ENCODE assay signal across 24 mouse cellular contexts in the genomic region with DNA sequence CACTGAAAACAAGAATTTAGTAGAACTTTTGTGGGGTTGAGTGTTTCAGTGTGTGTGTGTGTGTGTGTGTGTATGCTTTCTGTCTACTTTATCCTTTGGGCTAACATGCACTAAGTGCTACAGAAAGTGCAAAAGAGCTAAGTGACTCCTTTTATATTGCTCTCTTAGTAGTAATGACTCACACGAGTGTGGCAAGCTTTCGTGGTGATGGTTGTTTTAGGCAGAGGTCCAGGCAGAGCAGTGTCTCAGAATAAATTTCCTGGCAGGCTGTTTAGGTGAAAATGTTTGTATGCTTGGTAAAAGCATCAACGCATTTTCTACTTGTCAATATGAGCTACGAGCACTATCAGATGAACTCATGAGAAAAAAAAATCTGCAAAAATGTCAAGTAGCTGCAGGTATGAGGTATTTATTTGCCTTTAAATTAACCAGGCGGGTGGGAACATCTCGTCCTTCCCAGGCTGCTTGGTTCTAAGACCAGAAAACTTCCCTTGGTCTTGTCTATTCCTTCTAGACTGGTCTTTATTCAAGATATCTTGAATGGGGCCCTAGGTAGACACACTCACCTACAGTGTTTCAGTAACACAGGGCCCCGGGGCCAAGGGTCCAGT.
DNase-seq lines count a peak whose midpoint lies in the region; ATAC-seq and TF ChIP-seq lines count a peak whose summit lies in the region.
"Had no signal": no experiment of that assay in that cellular context is flagged by ENCODE, and none has a peak within 500 bp of the region (broad histone marks: within the 10 kb centered on the region; RNA-seq: fewer than 3 reads in every experiment).

No protein-coding gene starts in this region.

- no peaks in the 10 kb centered on the region for H3K79me2 ChIP-seq in C2C12 (ENCODE audit: control insufficient read depth, insufficient read depth)

- H3ac ChIP-seq in C2C12 (ENCODE audit: control insufficient read depth, insufficient read length, low read depth) = no peak overlapping the region

- intact Hi-C loops in gastrocnemius, adult 2 months (cut with DNase I) = loop anchor here (5.0 kb wide), 1 partner anchor 33 kb away; no protein-coding TSS in a partner anchor

- TF ChIP-seq EP300 in lung, postnatal 0 days (IDR thresholded peaks at IDR 0.05) = peak; percentile 69

- TF ChIP-seq CTCF in gastrocnemius, adult 2 months (IDR thresholded peaks at IDR 0.05) = no peak
- no peak for TF ChIP-seq CTCF in lung, postnatal 0 days (IDR thresholded peaks at IDR 0.05)
- no peak for TF ChIP-seq CTCF in C2C12 (IDR thresholded peaks at IDR 0.05; ENCODE audit: control insufficient read depth, insufficient read depth, insufficient read length)
- no peak for TF ChIP-seq CTCF in cerebellum, adult 2 months (IDR thresholded peaks at IDR 0.05; ENCODE audit: borderline replicate concordance, insufficient read depth, low read depth, low read length)

- peak overlapping the region; percentile 78 for H3K27ac ChIP-seq in gastrocnemius, adult 2 months
- peak overlapping the region; percentile 67 for H3K27ac ChIP-seq in lung, postnatal 0 days (ENCODE audit: low read length)
- no peak overlapping the region for H3K27ac ChIP-seq in cerebellum, adult 2 months (ENCODE audit: insufficient read depth, low read length)
- H3K27ac ChIP-seq: forebrain, embryonic 12.5 days; heart, embryonic 10.5 days; hindbrain, embryonic 13.5 days; layer of hippocampus, adult 2 months; stomach, embryonic 15.5 days had no signal

- H3K9me3 ChIP-seq in lung, postnatal 0 days (ENCODE audit: low read length) = no peaks in the 10 kb centered on the region
- H3K9me3 ChIP-seq: embryonic facial prominence, embryonic 15.5 days; forebrain, embryonic 12.5 days; heart, embryonic 10.5 days; hindbrain, embryonic 13.5 days; stomach, embryonic 15.5 days had no signal

- peak; percentile 43 for DNase-seq in gastrocnemius, adult 2 months
- DNase-seq in gastrocnemius, postnatal 10 days = no peak
- peak; percentile 68 for DNase-seq in lung, postnatal 0 days (ENCODE audit: low spot score)
- DNase-seq in lung, postnatal 25 days (ENCODE audit: low spot score) = no peak
- peak; percentile 80 for DNase-seq in fibroblast of lung, adult 2 months (ENCODE audit: low read depth)
- no peak for DNase-seq in spleen, adult 18-20 months
- no peak for DNase-seq in cerebellum, adult 2 months
- DNase-seq: adrenal gland, adult 8-10 months; cerebellum, adult 18-20 months; cerebellum, postnatal 36 days; gastrocnemius, postnatal 36 days; kidney, postnatal 10 days; layer of hippocampus, postnatal 36 days; liver; midbrain, embryonic 14.5 days had no signal

- WGBS in lung, postnatal 0 days = 43% methylated on average over 7 of the region's 7 CpGs
- WGBS in cerebellum, adult 2 months = 57% methylated on average over 7 of the region's 7 CpGs

- no peak for TF ChIP-seq POLR2A in cerebellum, adult 2 months (IDR thresholded peaks at IDR 0.05; ENCODE audit: borderline replicate concordance, insufficient read depth, low read length)

- no peak overlapping the region for H3K4me2 ChIP-seq in lung, postnatal 0 days (replicated peaks; ENCODE audit: low read depth, low read length)
- H3K4me2 ChIP-seq: embryonic facial prominence, embryonic 15.5 days; forebrain, embryonic 12.5 days; hindbrain, embryonic 13.5 days; stomach, embryonic 15.5 days had no signal

- no peak overlapping the region for H3K9ac ChIP-seq in lung, postnatal 0 days (replicated peaks; ENCODE audit: low read depth)
- H3K9ac ChIP-seq: embryonic facial prominence, embryonic 15.5 days; forebrain, embryonic 12.5 days; hindbrain, embryonic 13.5 days; stomach, embryonic 15.5 days had no signal

- 0 out of 2 replicates have a peak, but pooled peaks have one; percentile 8 for ATAC-seq in lung, postnatal 0 days
- ATAC-seq: CD4-positive, CD25-positive, alpha-beta regulatory T cell, adult 4 months; inflammation-experienced regulatory T-cells, adult 6 months had no signal

- H3K4me3 ChIP-seq in gastrocnemius, adult 2 months = no peak overlapping the region
- no peak overlapping the region for H3K4me3 ChIP-seq in lung, postnatal 0 days (ENCODE audit: low read depth, low read length)
- no peak overlapping the region for H3K4me3 ChIP-seq in C2C12 (ENCODE audit: insufficient read depth, poor library complexity, severe bottlenecking)
- no peak overlapping the region for H3K4me3 ChIP-seq in cerebellum, adult 2 months (replicated peaks; ENCODE audit: insufficient read depth, low read depth, low read length)
- H3K4me3 ChIP-seq: embryonic facial prominence, embryonic 15.5 days; forebrain, embryonic 12.5 days; heart, embryonic 10.5 days; hindbrain, embryonic 13.5 days; layer of hippocampus, adult 2 months; stomach, embryonic 15.5 days had no signal

- H3K27me3 ChIP-seq in lung, postnatal 0 days (replicated peaks; ENCODE audit: insufficient read depth, low read length) = no peaks in the 10 kb centered on the region
- no peaks in the 10 kb centered on the region for H3K27me3 ChIP-seq in C2C12 (ENCODE audit: control insufficient read depth, insufficient read depth, insufficient read length)
- no peaks in the 10 kb centered on the region for H3K27me3 ChIP-seq in cerebellum, adult 2 months (ENCODE audit: control insufficient read depth, insufficient read depth, low read length)
- H3K27me3 ChIP-seq: embryonic facial prominence, embryonic 15.5 days; forebrain, embryonic 12.5 days; hindbrain, embryonic 13.5 days; stomach, embryonic 15.5 days had no signal

- peaks cover 12% of the 10 kb centered on the region; the same call in 1 of the 2 replicates for H3K4me1 ChIP-seq in lung, postnatal 0 days (ENCODE audit: insufficient read depth, low read depth, low read length)
- H3K4me1 ChIP-seq in cerebellum, adult 2 months (ENCODE audit: control insufficient read depth, insufficient read depth, low read length) = no peaks in the 10 kb centered on the region

- no peaks in the 10 kb centered on the region for H3K79me3 ChIP-seq in C2C12 (ENCODE audit: low read depth)

- no peaks in the 10 kb centered on the region for H3K36me3 ChIP-seq in lung, postnatal 0 days (ENCODE audit: insufficient read depth, low read length)
- no peaks in the 10 kb centered on the region for H3K36me3 ChIP-seq in C2C12 (ENCODE audit: control insufficient read depth, insufficient read depth)
- H3K36me3 ChIP-seq: embryonic facial prominence, embryonic 15.5 days; forebrain, embryonic 12.5 days; heart, embryonic 10.5 days; hindbrain, embryonic 13.5 days; stomach, embryonic 15.5 days had no signal

TF ChIP-seq in C2C12, 6 proteins besides CTCF, POLR2A, EP300 and RAD21:
- TF ChIP-seq CEBPB (IDR thresholded peaks at IDR 0.05; ENCODE audit: low read depth) = peak; percentile 90
- TF ChIP-seq USF1 (IDR thresholded peaks at IDR 0.05; ENCODE audit: low read depth) = no peak
- TF ChIP-seq FOSL1 (IDR thresholded peaks at IDR 0.05; ENCODE audit: insufficient read depth, low read length, poor library complexity, severe bottlenecking) = peak; percentile 63
- no peak for TF ChIP-seq MYOD1 (IDR thresholded peaks at IDR 0.05; ENCODE audit: control insufficient read depth, insufficient read length, low read depth)
- TF ChIP-seq MAX (IDR thresholded peaks at IDR 0.05) = peak; percentile 24
- no peak for TF ChIP-seq MYOG (IDR thresholded peaks at IDR 0.05; ENCODE audit: control insufficient read depth, extremely low read depth, insufficient read length)
TF ChIP-seq in C2C12: peak in this region for 3.

Comparison
In these comparisons a context has a peak if more than half of its experiments do, and no peak if none do; other contexts are left out.
1. DNase-seq: peak in gastrocnemius, adult 2 months (single experiment), lung, postnatal 0 days (single experiment) and fibroblast of lung, adult 2 months (single experiment); none in gastrocnemius, postnatal 10 days (single experiment), lung, postnatal 25 days (single experiment), spleen, adult 18-20 months (0 of 2) and cerebellum, adult 2 months (0 of 2).